Mouse (Mus musculus): ENCODE results near the gene Kpna4. TPM values are rescaled to one million over a fixed set of nuclear protein-coding genes. Genes with fewer than 3 reads are reported as not detected.

Gene Kpna4
- total and polyA plus RNA-seq, 2 experiments from 2014 or later, result 18.6 to 31.3 TPM

- no peaks in the 10 kb centered on the region for H3K4me1 ChIP-seq (ENCODE audit: control insufficient read depth, insufficient read depth)
- DNase-seq (ENCODE audit: low spot score) (no peak), ATAC-seq (ENCODE audit: insufficient read depth, low read depth) (no peak)
- H3K4me2 ChIP-seq (ENCODE audit: low read depth, low read length), result no peak overlapping the region
- no peak overlapping the region for H3K27ac ChIP-seq (ENCODE audit: low read depth)
- WGBS, result 83% methylated on average over 3 of the region's 3 CpGs
- H3K4me3 ChIP-seq (ENCODE audit: low read depth, low read length), result no peak overlapping the region
- H3K36me3 ChIP-seq (replicated peaks; ENCODE audit: control insufficient read depth, insufficient read depth, low read length), result no peaks in the 10 kb centered on the region
- TF ChIP-seq CTCF (IDR thresholded peaks at IDR 0.05; ENCODE audit: low read depth) (no peak), EP300 (IDR thresholded peaks at IDR 0.05; ENCODE audit: low read depth) (no peak)
- no peaks in the 10 kb centered on the region for H3K9me3 ChIP-seq (replicated peaks; ENCODE audit: control insufficient read depth, low read length)
- no peak overlapping the region for H3K9ac ChIP-seq (replicated peaks; ENCODE audit: low read depth, low read length)
- no peaks in the 10 kb centered on the region for H3K27me3 ChIP-seq (ENCODE audit: control insufficient read depth, insufficient read depth, low read length)
These were observed 24.0 kb upstream of the Kpna4 start for GRCm38 (mm10) chr3:69150921-69151320.

GRCm38 (mm10) chr3:69142372-69142994 lies 15.6 kb upstream of the Kpna4 start:
- no peaks in the 10 kb centered on the region for H3K4me1 ChIP-seq (ENCODE audit: control insufficient read depth, insufficient read depth)
- no peak for TF ChIP-seq CTCF (IDR thresholded peaks at IDR 0.05; ENCODE audit: low read depth)
- TF ChIP-seq EP300 (IDR thresholded peaks at IDR 0.05; ENCODE audit: low read depth), result no peak
- no peak overlapping the region for H3K4me3 ChIP-seq (ENCODE audit: low read depth, low read length)
- H3K27me3 ChIP-seq (ENCODE audit: control insufficient read depth, insufficient read depth, low read length), result no peaks in the 10 kb centered on the region
- no peak overlapping the region for H3K4me2 ChIP-seq (ENCODE audit: low read depth, low read length)
- DNase-seq (ENCODE audit: low spot score), result no peak
- H3K9ac ChIP-seq (replicated peaks; ENCODE audit: low read depth, low read length), result no peak overlapping the region
- no peak for ATAC-seq (ENCODE audit: insufficient read depth, low read depth)
- 80% methylated on average over 7 of the region's 7 CpGs for WGBS
- no peaks in the 10 kb centered on the region for H3K9me3 ChIP-seq (replicated peaks; ENCODE audit: control insufficient read depth, low read length)
- no peaks in the 10 kb centered on the region for H3K36me3 ChIP-seq (replicated peaks; ENCODE audit: control insufficient read depth, insufficient read depth, low read length)
- H3K27ac ChIP-seq (ENCODE audit: low read depth), result no peak overlapping the region

GRCm38 (mm10) chr3:69140851-69141250 lies 13.9 kb upstream of the Kpna4 start:
- H3K36me3 ChIP-seq (replicated peaks; ENCODE audit: control insufficient read depth, insufficient read depth, low read length), result no peaks in the 10 kb centered on the region
- H3K27ac ChIP-seq (ENCODE audit: low read depth), result no peak overlapping the region
- H3K4me3 ChIP-seq (ENCODE audit: low read depth, low read length), result no peak overlapping the region
- TF ChIP-seq CTCF (IDR thresholded peaks at IDR 0.05; ENCODE audit: low read depth), result no peak
- TF ChIP-seq EP300 (IDR thresholded peaks at IDR 0.05; ENCODE audit: low read depth), result no peak
- H3K27me3 ChIP-seq (ENCODE audit: control insufficient read depth, insufficient read depth, low read length), result no peaks in the 10 kb centered on the region
- no peak overlapping the region for H3K4me2 ChIP-seq (ENCODE audit: low read depth, low read length)
- DNase-seq (ENCODE audit: low spot score), result no peak
- WGBS, result 75% methylated on average over 4 of the region's 4 CpGs
- H3K9me3 ChIP-seq (replicated peaks; ENCODE audit: control insufficient read depth, low read length), result no peaks in the 10 kb centered on the region
- H3K4me1 ChIP-seq (ENCODE audit: control insufficient read depth, insufficient read depth), result no peaks in the 10 kb centered on the region
- no peak overlapping the region for H3K9ac ChIP-seq (replicated peaks; ENCODE audit: low read depth, low read length)
- ATAC-seq (ENCODE audit: insufficient read depth, low read depth), result no peak

GRCm38 (mm10) chr3:69136059-69136458 lies 9.1 kb upstream of the Kpna4 start:
- H3K4me1 ChIP-seq (ENCODE audit: control insufficient read depth, insufficient read depth), result no peaks in the 10 kb centered on the region
- H3K9me3 ChIP-seq (replicated peaks; ENCODE audit: control insufficient read depth, low read length), result no peaks in the 10 kb centered on the region
- H3K27ac ChIP-seq (ENCODE audit: low read depth), result no peak overlapping the region
- H3K36me3 ChIP-seq (replicated peaks; ENCODE audit: control insufficient read depth, insufficient read depth, low read length), result no peaks in the 10 kb centered on the region
- no peak overlapping the region for H3K4me2 ChIP-seq (ENCODE audit: low read depth, low read length)
- TF ChIP-seq CTCF (IDR thresholded peaks at IDR 0.05; ENCODE audit: low read depth) (no peak), EP300 (IDR thresholded peaks at IDR 0.05; ENCODE audit: low read depth) (no peak)
- H3K4me3 ChIP-seq (ENCODE audit: low read depth, low read length), result no peak overlapping the region
- WGBS, result 73% methylated on average over 6 of the region's 6 CpGs
- DNase-seq (ENCODE audit: low spot score) (no peak), ATAC-seq (ENCODE audit: insufficient read depth, low read depth) (no peak)
- no peak overlapping the region for H3K9ac ChIP-seq (replicated peaks; ENCODE audit: low read depth, low read length)
- H3K27me3 ChIP-seq (ENCODE audit: control insufficient read depth, insufficient read depth, low read length), result no peaks in the 10 kb centered on the region

GRCm38 (mm10) chr3:69130973-69131372 lies 4.1 kb upstream of the Kpna4 start:
- WGBS, result 79% methylated on average over 4 of the region's 4 CpGs
- no peaks in the 10 kb centered on the region for H3K36me3 ChIP-seq (replicated peaks; ENCODE audit: control insufficient read depth, insufficient read depth, low read length)
- H3K9me3 ChIP-seq (replicated peaks; ENCODE audit: control insufficient read depth, low read length), result no peaks in the 10 kb centered on the region
- H3K27ac ChIP-seq (ENCODE audit: low read depth), result no peak overlapping the region
- no peak overlapping the region for H3K9ac ChIP-seq (replicated peaks; ENCODE audit: low read depth, low read length)
- no peak overlapping the region for H3K4me2 ChIP-seq (ENCODE audit: low read depth, low read length)
- DNase-seq (ENCODE audit: low spot score), result no peak
- no peak overlapping the region for H3K4me3 ChIP-seq (ENCODE audit: low read depth, low read length)
- no peaks in the 10 kb centered on the region for H3K27me3 ChIP-seq (ENCODE audit: control insufficient read depth, insufficient read depth, low read length)
- TF ChIP-seq EP300 (IDR thresholded peaks at IDR 0.05; ENCODE audit: low read depth), result no peak
- TF ChIP-seq CTCF (IDR thresholded peaks at IDR 0.05; ENCODE audit: low read depth), result no peak
- H3K4me1 ChIP-seq (ENCODE audit: control insufficient read depth, insufficient read depth), result no peaks in the 10 kb centered on the region
- no peak for ATAC-seq (ENCODE audit: insufficient read depth, low read depth)

GRCm38 (mm10) chr3:69127693-69128092 lies 780 bp upstream of the Kpna4 start:
- H3K27ac ChIP-seq (ENCODE audit: low read depth), result peak overlapping the region; percentile 94
- no peaks in the 10 kb centered on the region for H3K36me3 ChIP-seq (replicated peaks; ENCODE audit: control insufficient read depth, insufficient read depth, low read length)
- H3K27me3 ChIP-seq (ENCODE audit: control insufficient read depth, insufficient read depth, low read length), result no peaks in the 10 kb centered on the region
- H3K4me1 ChIP-seq (ENCODE audit: control insufficient read depth, insufficient read depth), result peaks cover 7% of the 10 kb centered on the region; the same call in 1 of the 2 replicates
- peak overlapping the region; percentile 87 for H3K4me3 ChIP-seq (ENCODE audit: low read depth, low read length)
- no peak for ATAC-seq (ENCODE audit: insufficient read depth, low read depth)
- peak overlapping the region; percentile 90 for H3K9ac ChIP-seq (replicated peaks; ENCODE audit: low read depth, low read length)
- H3K4me2 ChIP-seq (ENCODE audit: low read depth, low read length), result peak overlapping the region; percentile 67
- no peaks in the 10 kb centered on the region for H3K9me3 ChIP-seq (replicated peaks; ENCODE audit: control insufficient read depth, low read length)
- WGBS, result 11% methylated on average over 9 of the region's 9 CpGs
- DNase-seq (ENCODE audit: low spot score), result no peak
- TF ChIP-seq EP300 (IDR thresholded peaks at IDR 0.05; ENCODE audit: low read depth) (no peak), CTCF (IDR thresholded peaks at IDR 0.05; ENCODE audit: low read depth) (no peak)

Measured in heart, postnatal 0 days (tissue).